In genomic region chr11:114579986-114580385, GRCm38 (mm10) we compare ENCODE assay signal across 16 mouse cellular contexts.
"Had no signal": no experiment of that assay in that cellular context is flagged by ENCODE, and none has a peak within 500 bp of the region (broad histone marks: within the 10 kb centered on the region; RNA-seq: fewer than 3 reads in every experiment).

No protein-coding gene starts in this region.

- DNase-seq: retina, postnatal 1 day; right cerebral cortex, adult 18-20 months; right cerebral cortex, postnatal 14 days; right cerebral cortex, postnatal 25 days; right cerebral cortex, postnatal 4 days; spleen, adult 18-20 months; thymus, adult 18-20 months; thymus, adult 2 months; thymus, postnatal 14 days; thymus, postnatal 25 days; thymus, postnatal 36 days; thymus, postnatal 4 days had no signal

- H3K27ac ChIP-seq: neural tube, embryonic 13.5 days; neural tube, embryonic 15.5 days; stomach, embryonic 15.5 days; stomach, postnatal 0 days had no signal

- H3K4me3 ChIP-seq: neural tube, embryonic 13.5 days; neural tube, embryonic 15.5 days; stomach, embryonic 15.5 days had no signal

- H3K36me3 ChIP-seq: neural tube, embryonic 13.5 days; neural tube, embryonic 15.5 days; stomach, embryonic 15.5 days had no signal

- H3K27me3 ChIP-seq: neural tube, embryonic 13.5 days; neural tube, embryonic 15.5 days; stomach, embryonic 15.5 days had no signal

- H3K4me2 ChIP-seq: neural tube, embryonic 13.5 days; neural tube, embryonic 15.5 days; stomach, embryonic 15.5 days had no signal

- H3K9ac ChIP-seq: neural tube, embryonic 13.5 days; neural tube, embryonic 15.5 days; stomach, embryonic 15.5 days had no signal

- H3K4me1 ChIP-seq: neural tube, embryonic 13.5 days; neural tube, embryonic 15.5 days; stomach, embryonic 15.5 days had no signal

- H3K9me3 ChIP-seq: stomach, embryonic 15.5 days had no signal
